Mouse (Mus musculus) urinary bladder, postnatal 14 days (tissue): ENCODE data around the gene Sorbs2.

Source experiments
- DNase-seq: peaks from one replicate; pipeline ENCODE4 v3.0.0; 2021; ENCODE audit warnings: low spot score

Gene Sorbs2

GRCm38 (mm10) chr8:45755972-45756371, 248.4 kb downstream of the Sorbs2 start:
- no peak for DNase-seq

DNA sequence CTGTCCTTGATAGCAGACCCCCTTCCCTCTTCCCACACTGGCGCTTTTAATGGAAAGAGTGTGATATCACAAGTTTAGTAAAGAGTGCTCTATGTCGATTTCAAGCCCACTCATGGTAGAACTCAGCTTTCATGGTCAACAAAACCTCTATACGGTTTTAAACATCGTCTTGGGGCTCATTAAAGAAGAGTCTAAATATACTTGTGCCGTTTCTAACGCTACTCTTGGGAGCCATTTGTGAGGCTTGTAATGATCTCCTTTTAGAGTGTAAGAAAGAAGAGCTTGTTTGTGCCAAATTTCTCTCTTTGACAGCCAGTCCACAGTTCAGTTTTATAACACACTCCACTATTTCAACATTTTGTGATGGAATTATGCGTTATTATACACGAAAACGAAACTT, 253.0 kb downstream of the Sorbs2 start:
- no peak for DNase-seq

- DNase-seq, result no peak
These were observed 253.5 kb downstream of the Sorbs2 start for GRCm38 (mm10) chr8:45761053-45761452.

DNA sequence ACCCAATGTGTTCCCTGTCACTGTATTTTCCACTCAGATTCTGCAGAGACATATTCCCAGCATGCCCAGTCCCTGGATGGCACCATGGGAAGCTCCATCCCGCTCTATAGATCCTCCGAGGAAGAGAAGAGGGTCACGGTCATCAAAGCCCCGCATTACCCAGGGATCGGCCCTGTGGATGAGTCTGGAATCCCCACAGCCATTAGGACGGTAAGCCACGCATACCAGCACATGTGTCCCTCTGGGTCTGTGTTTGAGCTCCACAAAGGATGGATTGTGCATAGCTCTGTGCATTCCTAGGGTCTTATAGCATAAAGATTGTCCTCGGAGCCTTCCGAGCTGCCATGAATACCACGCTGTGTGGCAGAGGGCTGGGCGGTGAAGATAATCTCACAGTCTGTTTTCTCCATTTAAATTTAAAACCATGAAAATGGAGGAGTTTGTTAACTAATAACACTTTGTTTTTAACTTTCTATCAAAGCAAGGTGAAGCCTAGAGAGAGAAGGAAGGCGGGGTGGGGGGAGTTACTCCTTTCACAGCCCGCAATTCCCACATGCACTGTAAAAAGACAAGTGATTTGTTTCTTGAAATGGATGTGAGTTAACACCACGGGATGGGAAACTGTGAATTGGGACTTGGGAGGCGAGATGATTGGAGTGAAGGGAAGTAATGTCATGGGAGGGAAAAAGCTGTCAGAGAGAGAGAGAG, 255.5 kb downstream of the Sorbs2 start:
- no peak for DNase-seq

DNA sequence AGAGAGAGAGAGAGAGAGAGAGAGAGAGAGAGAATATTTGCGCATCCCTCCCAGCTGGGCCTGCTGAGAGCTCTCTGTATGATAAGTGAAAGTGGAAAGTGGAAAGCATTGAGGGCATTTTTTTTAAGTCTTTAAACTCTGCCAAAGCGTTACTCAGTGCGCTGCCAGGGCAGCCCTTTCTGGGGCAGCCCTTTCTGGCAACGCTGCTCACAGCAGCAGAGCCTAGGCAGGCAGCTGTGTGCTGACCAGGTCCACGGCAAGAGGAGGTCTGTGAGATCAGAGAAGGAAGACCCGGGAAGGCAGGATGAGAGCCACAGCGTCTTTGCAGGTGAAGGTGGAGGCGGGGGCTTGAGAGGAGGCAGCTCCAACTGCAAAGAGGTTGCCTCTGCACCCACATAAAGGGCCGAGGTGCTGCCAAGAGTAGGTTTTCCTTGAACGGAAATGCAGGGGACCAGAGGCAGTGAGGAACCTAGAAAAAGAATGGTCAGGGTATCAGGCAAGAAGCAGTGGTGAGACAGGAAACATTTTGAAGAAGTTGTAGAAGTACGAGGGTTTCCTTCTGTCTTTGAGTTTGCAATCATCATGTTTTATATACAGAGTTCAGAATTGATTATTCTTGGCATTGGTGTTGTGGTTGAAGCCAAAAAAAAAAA, 256.2 kb downstream of the Sorbs2 start:
- peak; percentile 28 for DNase-seq

DNA sequence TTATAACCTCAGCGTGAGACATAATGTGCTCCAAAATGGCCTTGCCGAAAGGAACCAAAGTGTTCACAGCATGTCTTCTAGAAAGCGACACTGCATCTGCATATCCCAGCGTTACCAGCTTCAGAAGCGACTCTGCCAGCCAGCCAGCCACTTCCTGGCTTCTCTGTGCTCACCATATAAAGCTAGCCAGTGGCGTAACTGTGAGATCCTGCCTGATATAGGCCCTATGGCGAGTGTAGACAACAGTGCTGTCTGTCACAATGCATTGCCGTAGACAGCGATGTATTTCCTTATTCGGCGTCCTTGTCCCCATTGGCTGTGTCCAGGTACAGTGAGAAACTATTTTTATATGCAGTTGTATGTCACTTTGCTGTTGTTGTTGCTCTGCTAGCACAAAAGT, 258.6 kb downstream of the Sorbs2 start:
- no peak for DNase-seq

DNA sequence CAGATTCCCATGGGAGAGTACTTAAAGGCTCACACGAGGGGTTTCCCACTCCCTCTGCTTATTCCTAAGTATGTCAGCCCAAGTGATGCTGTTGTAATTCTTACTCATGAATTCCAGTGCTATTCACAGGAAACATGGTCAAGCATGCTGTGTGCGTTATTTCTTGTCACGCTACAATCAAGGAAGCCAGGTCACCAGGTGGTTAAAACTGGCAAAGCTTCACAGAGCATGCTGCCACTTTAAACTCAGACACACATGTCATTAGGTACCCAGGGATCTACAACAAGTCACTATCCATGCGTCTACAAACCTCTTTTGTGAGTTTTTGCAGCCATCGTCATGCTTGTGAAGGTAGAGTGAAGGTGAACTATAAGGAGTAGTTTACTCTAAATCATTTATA, 267.3 kb downstream of the Sorbs2 start:
- DNase-seq, result no peak

- no peak for DNase-seq
These were observed 267.9 kb downstream of the Sorbs2 start for GRCm38 (mm10) chr8:45775481-45775880.

DNA sequence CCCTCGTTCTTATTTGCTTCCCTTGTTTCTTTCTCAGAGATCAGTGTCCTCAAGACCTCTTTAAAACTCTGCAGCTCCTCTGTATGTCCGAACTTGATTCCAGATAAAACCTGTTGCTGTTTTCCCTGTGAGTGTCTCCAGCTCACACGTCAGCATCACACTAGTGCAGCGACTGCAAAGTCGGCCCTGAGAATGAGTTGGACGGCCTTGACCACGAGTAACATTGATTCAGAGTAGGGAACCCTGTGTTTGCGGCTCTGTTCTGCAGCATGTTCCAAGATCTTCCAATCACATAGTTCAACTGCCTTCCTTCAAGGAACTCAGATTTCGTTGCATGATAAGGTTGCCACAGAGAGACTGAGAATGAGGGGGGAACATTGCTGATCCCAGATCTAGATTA, 268.8 kb downstream of the Sorbs2 start:
- no peak for DNase-seq

DNA sequence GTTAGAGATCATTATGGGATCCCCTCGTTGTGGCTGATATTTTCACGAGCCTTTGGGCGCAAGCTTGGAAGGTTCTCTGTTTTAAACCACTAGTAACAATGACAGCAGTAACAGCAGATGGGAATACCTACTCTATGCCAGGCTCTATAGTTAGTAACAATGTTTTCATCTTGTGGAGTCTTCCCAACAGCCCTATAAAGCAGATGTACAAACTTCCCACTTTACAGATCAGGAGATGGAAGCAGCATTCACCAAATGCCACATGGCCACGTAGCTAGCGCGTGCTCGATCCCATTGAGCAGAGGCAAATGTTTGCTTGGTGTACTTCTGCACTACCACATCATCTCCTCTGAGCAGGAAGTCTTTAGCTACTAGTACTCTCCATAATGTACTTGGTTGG, 269.4 kb downstream of the Sorbs2 start:
- no peak for DNase-seq

GRCm38 (mm10) chr8:45780585-45780984, 273.0 kb downstream of the Sorbs2 start:
- peak; percentile 22 for DNase-seq

GRCm38 (mm10) chr8:45788610-45789009, 281.0 kb downstream of the Sorbs2 start:
- no peak for DNase-seq

DNA sequence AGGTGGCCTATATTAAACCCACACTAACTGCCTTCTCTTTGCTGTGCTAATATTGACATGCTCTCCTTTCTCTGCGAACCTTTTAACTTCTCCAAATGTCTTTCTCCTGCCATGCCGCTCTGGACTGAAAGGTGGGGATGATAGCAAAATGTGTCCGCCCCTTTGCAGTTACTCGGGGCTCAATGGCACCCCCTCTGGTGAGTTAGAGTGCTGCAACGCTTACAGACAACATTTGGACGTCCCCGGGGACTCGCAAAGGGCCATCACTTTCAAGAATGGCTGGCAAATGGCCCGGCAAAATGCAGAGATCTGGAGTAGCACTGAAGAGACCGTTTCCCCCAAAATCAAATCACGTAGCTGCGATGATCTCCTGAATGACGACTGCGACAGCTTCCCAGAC, 287.3 kb downstream of the Sorbs2 start:
- no peak for DNase-seq

DNA sequence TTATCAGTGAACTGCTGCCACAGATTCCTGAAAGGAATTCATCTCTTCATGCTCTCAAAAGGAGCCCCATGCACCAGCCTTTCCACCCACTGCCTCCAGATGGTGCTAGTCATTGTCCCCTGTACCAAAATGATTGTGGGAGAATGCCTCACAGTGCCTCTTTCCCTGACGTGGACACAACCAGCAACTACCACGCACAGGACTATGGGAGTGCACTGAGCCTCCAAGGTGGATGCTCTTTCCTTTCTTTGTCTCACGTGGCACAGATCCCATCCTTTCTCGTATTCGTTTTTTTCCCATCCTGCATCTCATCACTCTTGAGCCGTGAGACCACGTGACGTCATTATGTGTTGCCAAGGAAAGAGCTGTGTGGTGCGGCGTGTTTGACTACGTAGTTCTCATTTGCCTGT, 288.7 kb downstream of the Sorbs2 start:
- DNase-seq, result peak; percentile 52

DNA sequence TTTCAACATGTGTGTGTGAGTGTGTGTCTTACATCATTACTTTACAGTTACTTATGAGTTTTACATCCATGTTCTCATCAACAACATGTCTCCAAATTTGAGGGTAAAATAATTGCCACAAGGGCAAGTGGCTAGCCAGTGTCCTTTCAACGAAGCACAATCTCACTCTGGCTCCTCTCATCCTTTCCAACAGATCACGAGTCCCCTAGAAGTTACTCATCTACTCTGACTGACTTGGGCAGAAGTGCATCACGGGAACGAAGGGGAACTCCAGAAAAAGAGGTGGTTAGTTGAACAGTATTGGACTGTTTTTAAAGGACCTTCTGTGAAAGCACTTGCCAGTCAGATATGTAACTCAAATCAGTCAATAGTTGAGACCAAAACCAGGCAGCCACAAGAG, 291.9 kb downstream of the Sorbs2 start:
- no peak for DNase-seq

DNA sequence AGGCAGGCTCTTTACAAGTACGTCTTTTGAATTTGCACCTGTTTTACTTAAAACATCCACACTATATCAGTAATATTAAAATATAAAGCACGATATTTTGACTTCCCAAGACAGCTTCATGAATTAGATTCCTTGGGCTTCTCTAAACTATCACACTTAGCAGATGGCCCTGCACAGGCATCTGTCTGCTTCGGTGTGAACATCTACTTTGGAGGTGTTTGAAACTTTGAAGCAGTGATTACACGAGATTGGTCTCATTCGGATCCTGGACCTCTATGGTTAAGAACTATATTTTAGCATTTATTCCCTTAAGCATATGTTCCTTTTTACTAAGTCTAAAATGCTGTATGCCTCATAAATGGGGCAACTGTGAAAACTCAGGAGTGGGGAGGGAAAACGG, 301.0 kb downstream of the Sorbs2 start:
- DNase-seq, result no peak

DNA sequence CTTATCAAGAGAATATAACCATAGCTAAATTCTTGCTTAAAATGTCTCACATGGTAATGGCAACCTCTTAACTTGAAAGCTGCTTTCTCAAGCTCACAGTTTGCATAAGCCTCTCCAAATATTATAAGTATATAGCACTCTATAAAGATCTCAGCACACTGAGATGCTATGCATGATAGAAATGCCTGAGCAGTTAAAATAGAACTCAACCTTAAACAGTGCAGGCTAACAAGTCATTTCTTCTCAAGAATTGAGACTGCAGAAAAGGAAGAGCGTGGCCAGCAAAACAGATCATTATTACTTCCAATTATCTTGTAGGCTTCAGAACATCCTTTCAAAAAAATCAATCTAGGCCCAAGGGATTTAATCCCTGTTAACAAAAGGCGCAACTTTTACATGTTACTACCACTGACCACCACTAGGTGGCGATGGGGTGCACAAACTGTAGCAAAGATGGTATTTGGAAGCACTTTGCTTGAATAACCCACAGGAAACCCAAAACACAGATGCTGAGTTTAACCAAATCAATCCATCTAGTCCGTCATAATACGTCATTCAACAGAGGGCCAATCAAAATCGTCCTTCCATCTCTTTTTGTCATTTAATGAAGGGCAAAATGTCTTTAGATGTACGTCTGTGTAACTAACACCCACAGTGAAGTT, 309.3 kb downstream of the Sorbs2 start:
- peak; percentile 57 for DNase-seq

DNA sequence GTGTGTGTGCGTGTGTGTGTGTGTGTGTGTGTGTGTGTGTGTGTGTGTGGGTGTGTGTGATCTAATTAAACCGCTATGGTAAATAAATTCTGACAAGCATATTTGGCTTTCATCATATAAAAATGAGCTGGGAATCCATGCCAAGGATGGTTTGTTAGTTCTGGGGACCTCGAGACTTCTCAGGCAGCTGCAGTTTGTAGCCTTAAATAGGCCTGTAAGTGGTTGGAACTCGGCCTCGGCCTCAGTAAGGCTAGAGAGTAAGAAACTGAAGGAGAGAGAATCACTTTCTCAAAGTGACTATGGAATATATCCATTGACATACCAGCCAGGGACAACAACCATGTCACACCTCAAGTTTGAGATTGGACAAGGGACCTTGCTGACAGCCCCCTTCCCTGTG, 314.1 kb downstream of the Sorbs2 start:
- peak; percentile 24 for DNase-seq

GRCm38 (mm10) chr8:45829985-45830548, 322.5 kb downstream of the Sorbs2 start:
- DNase-seq, result no peak

DNA sequence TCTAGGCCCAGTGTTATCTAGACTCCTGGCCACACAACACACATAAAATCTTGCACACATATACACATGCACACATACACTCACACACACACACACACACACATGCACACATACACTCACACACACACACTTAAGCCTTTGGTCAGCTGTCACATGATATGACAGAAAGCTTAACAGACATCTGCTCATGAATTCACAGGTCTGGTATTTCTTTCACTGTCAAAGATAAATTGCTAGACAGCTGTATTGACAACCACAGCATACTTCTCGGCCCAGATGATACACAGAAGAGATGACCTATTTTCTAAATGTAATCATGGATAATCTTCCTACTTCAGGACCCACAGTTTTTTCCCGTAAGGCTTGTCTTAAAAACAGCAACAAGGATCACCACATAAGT, 326.3 kb downstream of the Sorbs2 start:
- DNase-seq, result no peak

DNA sequence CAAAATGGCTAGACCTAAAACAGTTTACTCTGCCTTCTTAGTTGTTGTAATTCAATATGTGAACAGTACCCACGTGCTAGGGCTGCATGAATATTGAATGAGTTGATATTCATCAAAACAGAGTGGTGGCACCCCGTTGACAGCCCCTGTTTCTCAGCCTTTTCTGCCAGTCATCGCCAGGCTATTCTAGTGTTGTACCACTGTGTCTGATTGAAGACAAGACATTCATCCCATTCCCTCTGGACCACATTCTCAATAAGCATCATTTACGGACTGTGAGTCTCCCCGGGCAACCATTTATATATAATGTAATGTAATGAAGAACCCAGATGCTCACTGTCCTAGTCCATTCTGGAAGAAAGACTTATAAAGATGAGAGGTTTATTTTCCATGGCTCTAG, 335.7 kb downstream of the Sorbs2 start:
- no peak for DNase-seq

DNA sequence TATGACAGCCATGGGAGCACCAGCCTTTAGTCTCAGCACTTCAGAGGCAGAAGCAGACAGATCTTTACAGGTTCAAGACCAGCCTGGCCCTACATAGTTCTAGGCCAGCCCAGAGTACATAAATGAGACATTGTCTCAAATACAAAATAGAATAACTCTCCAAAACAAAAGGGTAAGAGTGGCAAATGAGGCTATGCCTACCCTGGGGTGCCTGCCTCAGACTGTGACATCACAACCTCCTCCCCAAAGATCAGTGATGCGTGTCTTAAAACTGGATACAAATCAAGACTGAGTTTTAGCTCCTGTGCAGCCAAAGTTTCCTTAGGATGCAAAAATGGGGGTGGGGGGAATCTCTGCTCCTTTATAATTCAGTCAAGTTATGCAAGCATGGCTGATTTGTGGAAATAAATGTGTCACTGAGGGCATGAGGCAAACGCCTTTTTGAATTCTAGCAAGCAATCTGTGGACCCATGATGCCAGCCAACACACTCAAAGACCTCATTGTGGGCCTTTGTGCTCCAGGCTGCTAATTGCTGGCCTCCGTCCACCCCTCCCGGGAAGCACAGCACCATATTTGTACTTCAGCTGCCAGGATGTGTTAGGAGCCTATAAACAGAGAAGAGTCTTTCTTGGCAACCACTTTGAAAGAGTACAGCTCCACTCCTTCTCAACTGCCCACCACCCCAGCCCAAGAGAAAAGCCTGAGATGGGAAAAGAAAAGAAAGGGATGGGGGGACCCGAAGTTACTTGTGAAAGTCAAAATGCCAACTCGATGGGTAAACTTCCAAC, 336.7 kb downstream of the Sorbs2 start:
- DNase-seq, result peak; percentile 15
